Mouse (Mus musculus) forebrain, embryonic 13.5 days (tissue): ENCODE results near the gene Dsn1. TPM values are rescaled to one million over a fixed set of nuclear protein-coding genes. Genes with fewer than 3 reads are reported as not detected.

Experiments used
- ATAC-seq: fragments of 200-750 bp; cut with Nextera tagmentation; 2 replicates; pipeline ENCODE4 v1.8.0; 2017
- H3K27ac ChIP-seq: fragments of 300-500 bp; sonication (generic); 2 replicates; pipeline ENCODE4 v1.5.1; 2015; ENCODE audit warnings: inconsistent platforms, mild to moderate bottlenecking, moderate library complexity
- H3K27me3 ChIP-seq: fragments of 300-500 bp; sonication (generic); 2 replicates; pipeline ENCODE4 v1.6.1; 2015; ENCODE audit warnings: mild to moderate bottlenecking, inconsistent platforms
- H3K36me3 ChIP-seq: fragments of 300-500 bp; sonication (generic); 2 replicates; pipeline ENCODE4 v1.6.1; 2015; ENCODE audit warnings: mild to moderate bottlenecking, inconsistent platforms; ENCODE audit not compliant: poor library complexity, severe bottlenecking
- H3K4me1 ChIP-seq: fragments of 300-500 bp; sonication (generic); 2 replicates; pipeline ENCODE4 v1.6.1; 2015; ENCODE audit warnings: inconsistent platforms
- H3K4me2 ChIP-seq: fragments of 300-500 bp; sonication (generic); 2 replicates; pipeline ENCODE4 v1.6.1; 2015; ENCODE audit warnings: inconsistent platforms, mild to moderate bottlenecking, moderate library complexity
- H3K4me3 ChIP-seq: fragments of 300-500 bp; sonication (generic); 2 replicates; pipeline ENCODE4 v1.5.1; 2015; ENCODE audit warnings: mild to moderate bottlenecking, inconsistent platforms
- H3K9ac ChIP-seq: fragments of 300-500 bp; sonication (generic); 2 replicates; pipeline ENCODE4 v1.6.1; 2015; ENCODE audit warnings: mild to moderate bottlenecking, inconsistent platforms
- H3K9me3 ChIP-seq: fragments of 300-500 bp; sonication (generic); replicated peaks from 2 replicates; pipeline ENCODE4 v1.6.1; 2016; ENCODE audit warnings: inconsistent platforms
- WGBS: fragments of 180-500 bp; shearing (Covaris S2); methylation state at CpG from one replicate; pipeline ENCODE4 v1.1.7; 2015; 5-methylcytosine and 5-hydroxymethylcytosine counted together
- polyA plus RNA-seq: library from polyadenylated mRNA; unstranded; fragments of >200 nt; fragmentation: Nextera tagmentation; extraction: Ambion mirVana; gene quantifications from 2 replicates; pipeline ENCODE4 v1.2.1, GENCODE M21; 2015

Dsn1 gene
- polyA plus RNA-seq, 1 experiment from 2014 or later = 38.8 TPM

DNA sequence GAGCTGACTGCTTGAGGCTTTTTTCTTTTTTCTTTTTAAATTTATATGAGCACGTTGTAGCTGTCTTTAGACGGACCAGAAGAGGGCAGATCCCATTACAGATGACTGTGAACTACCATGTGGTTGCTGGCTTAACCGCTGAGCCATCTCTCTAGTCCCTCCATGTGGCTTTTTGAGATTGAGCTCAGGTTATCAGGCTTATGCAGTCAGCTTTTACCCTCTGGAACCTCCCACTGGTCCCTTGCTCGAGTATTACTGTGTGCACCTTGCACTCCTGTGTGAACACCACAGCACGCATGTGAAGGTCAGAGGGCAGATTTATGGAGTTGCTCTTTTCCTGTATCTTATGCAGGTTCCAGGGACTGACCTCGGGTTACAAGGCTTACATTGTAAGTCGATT lies 50.6 kb downstream of the Dsn1 start:
- no peaks in the 10 kb centered on the region for H3K4me1 ChIP-seq
- no peak overlapping the region for H3K27ac ChIP-seq
- 0 out of 2 replicates have a peak, but pooled peaks cover 5% of the 10 kb centered on the region for H3K36me3 ChIP-seq
- H3K9me3 ChIP-seq = no peaks in the 10 kb centered on the region
- H3K4me3 ChIP-seq = no peak overlapping the region
- WGBS = 77% methylated on average over 7 of the region's 7 CpGs
- H3K9ac ChIP-seq = no peak overlapping the region
- H3K27me3 ChIP-seq = no peaks in the 10 kb centered on the region
- H3K4me2 ChIP-seq = no peak overlapping the region
- no peak for ATAC-seq

- WGBS = 93% methylated on average over 5 of the region's 5 CpGs
- Histone ChIP-seq H3K9me3 (no peaks in the 10 kb centered on the region), H3K9ac (no peak overlapping the region), H3K27ac (no peak overlapping the region), H3K4me1 (no peaks in the 10 kb centered on the region), H3K4me2 (no peak overlapping the region), H3K4me3 (no peak overlapping the region), H3K27me3 (no peaks in the 10 kb centered on the region), H3K36me3 (peaks cover 10% of the 10 kb centered on the region; the same call in 1 of the 2 replicates)
- no peak for ATAC-seq
These were observed 52.5 kb downstream of the Dsn1 start for GRCm38 (mm10) chr2:156954463-156954862.

DNA sequence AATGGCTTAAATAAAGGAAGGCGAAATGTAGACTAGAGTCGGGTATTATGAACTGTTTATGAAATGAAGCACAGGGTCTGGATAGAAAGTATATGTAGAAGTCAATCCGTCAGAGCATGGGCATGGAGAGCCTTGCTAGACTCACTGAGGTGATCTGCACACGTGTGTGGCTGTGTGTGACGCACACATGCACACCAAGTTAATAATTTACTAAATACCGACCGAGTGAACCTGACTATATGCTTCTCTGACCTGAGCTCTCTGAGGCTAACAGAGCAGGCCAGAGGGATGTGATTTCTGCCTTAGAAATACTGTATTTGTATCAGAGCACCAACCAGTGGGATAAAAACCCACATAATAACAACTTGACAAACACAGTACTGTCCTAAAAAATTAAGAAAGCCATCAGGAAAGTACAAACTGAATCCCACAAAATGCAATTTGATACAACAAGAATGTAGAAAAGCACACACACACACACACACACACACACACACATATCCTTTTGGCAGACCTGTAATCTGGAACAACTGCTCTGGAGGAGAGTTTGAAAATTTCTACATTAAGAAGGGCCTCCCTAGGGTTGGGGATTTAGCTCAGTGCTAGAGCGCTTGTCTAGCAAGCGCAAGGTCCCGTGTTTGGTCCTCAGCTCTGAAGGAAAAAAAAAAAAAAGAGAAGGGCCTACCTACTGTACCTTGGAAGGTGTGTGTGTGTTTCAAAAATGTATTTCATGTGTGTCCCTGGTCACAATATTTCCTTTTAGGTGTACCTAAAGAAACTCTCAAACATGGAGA lies 55.5 kb downstream of the Dsn1 start:
- Histone ChIP-seq H3K4me2 (no peak overlapping the region), H3K4me1 (no peaks in the 10 kb centered on the region), H3K9ac (no peak overlapping the region), H3K4me3 (no peak overlapping the region), H3K36me3 (peaks cover 27% of the 10 kb centered on the region), H3K9me3 (no peaks in the 10 kb centered on the region), H3K27ac (no peak overlapping the region), H3K27me3 (no peaks in the 10 kb centered on the region)
- WGBS = 94% methylated on average over 10 of the region's 10 CpGs
- ATAC-seq = no peak

- Histone ChIP-seq H3K4me3 (no peak overlapping the region), H3K9ac (no peak overlapping the region), H3K4me2 (no peak overlapping the region), H3K9me3 (no peaks in the 10 kb centered on the region), H3K27ac (no peak overlapping the region), H3K27me3 (no peaks in the 10 kb centered on the region), H3K4me1 (no peaks in the 10 kb centered on the region), H3K36me3 (peaks cover 32% of the 10 kb centered on the region)
- ATAC-seq = no peak
- WGBS = 87% methylated on average over 3 of the region's 3 CpGs
These were observed 56.1 kb downstream of the Dsn1 start for GRCm38 (mm10) chr2:156950816-156951215.

Other genes starting within 250 kb of the Dsn1 start
- 28.1 and 28.4 TPM in 2 replicates for gene Myl9, start 231.7 kb downstream of the Dsn1 start, polyA plus RNA-seq
- 63.3 and 73.3 TPM in 2 replicates for gene Tgif2, start 167.1 kb downstream of the Dsn1 start, polyA plus RNA-seq
- gene 4930518I15Rik, start 149.2 kb downstream of the Dsn1 start, polyA plus RNA-seq = 14.0 and 14.2 TPM in 2 replicates
- 151 and 168 TPM in 2 replicates for gene Rab5if, start 144.0 kb downstream of the Dsn1 start, polyA plus RNA-seq
- gene Sla2, start 120.0 kb downstream of the Dsn1 start, polyA plus RNA-seq = 0.14 and 0.25 TPM in 2 replicates
- 68.1 and 72.4 TPM in 2 replicates for gene Ndrg3, start 15.1 kb downstream of the Dsn1 start, polyA plus RNA-seq
- 4.8 and 5.1 TPM in 2 replicates for gene Soga1, start 72.1 kb upstream of the Dsn1 start, polyA plus RNA-seq
- not detected in 2 replicates for gene Tldc2, start 79.9 kb upstream of the Dsn1 start, polyA plus RNA-seq
- 13.9 and 16.0 TPM in 2 replicates for gene Samhd1, start 128.1 kb upstream of the Dsn1 start, polyA plus RNA-seq
- gene Rbl1, start 197.4 kb upstream of the Dsn1 start, polyA plus RNA-seq = 24.3 and 25.6 TPM in 2 replicates